In the genomic region with DNA sequence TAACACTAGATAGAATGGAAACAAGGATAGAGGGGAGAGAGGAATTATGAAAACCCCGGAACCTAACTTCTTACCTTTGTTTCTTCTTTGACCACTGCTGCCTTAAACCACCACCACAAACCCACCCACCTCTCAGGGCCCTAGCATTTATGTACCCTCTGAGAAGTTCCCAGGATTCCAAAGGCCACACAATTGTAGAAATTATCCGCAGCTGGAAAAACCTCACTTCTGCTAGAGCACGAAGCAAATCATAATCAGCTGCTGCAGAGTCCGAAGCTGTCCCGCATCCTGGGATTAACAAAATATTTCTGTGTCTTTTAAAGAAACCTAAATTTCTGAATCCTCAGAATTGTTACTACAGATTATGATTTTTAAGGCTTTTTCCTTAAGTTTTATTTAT, we compare ENCODE assay signal across 8 mouse cellular contexts. TPM values are rescaled to one million over a fixed set of nuclear protein-coding genes. Genes with fewer than 3 reads are reported as not detected.
DNase-seq lines count a peak whose midpoint lies in the region; ATAC-seq and TF ChIP-seq lines count a peak whose summit lies in the region.

TSS of gene Mdm4 (minus strand) at position 101 of the 400 bp plus-strand sequence.

- no peaks in the 10 kb centered on the region for H3K4me1 ChIP-seq in brown adipose tissue, adult 24 weeks (ENCODE audit: control insufficient read depth, insufficient read depth, insufficient read length, low read length)
- peaks cover 9% of the 10 kb centered on the region for H3K4me1 ChIP-seq in midbrain, embryonic 12.5 days

- TF ChIP-seq CTCF in layer of hippocampus, adult 2 months (conservative IDR thresholded peaks at IDR 0.05), result no peak

- H3K9me3 ChIP-seq in midbrain, embryonic 12.5 days, result no peaks in the 10 kb centered on the region

- H3K4me2 ChIP-seq in midbrain, embryonic 12.5 days (replicated peaks), result no peak within 1 kb of the TSS

- DNase-seq in layer of hippocampus, adult 2 months (ENCODE audit: low spot score in 2 of 2), result no peak
- DNase-seq in layer of hippocampus, adult 9-11 months, result no peak
- DNase-seq in heart, adult 18-20 months, result no peak
- no peak for DNase-seq in large intestine, adult 2 months (ENCODE audit: low read depth, low spot score)
- DNase-seq in urinary bladder, postnatal 36 days (ENCODE audit: low spot score in 2 of 2), result no peak
- DNase-seq in B cell, adult 2 months, result no peak

- no peak within 1 kb of the TSS for H3K27ac ChIP-seq in layer of hippocampus, adult 2 months
- no peak within 1 kb of the TSS for H3K27ac ChIP-seq in brown adipose tissue, adult 24 weeks (replicated peaks; ENCODE audit: low read depth, low read length)
- no peak within 1 kb of the TSS for H3K27ac ChIP-seq in midbrain, embryonic 12.5 days (replicated peaks)

- no peak for ATAC-seq in midbrain, embryonic 12.5 days (ENCODE audit: low FRiP score, low read depth)

- no peak within 1 kb of the TSS for H3K9ac ChIP-seq in midbrain, embryonic 12.5 days (replicated peaks)

- no peak within 1 kb of the TSS for H3K4me3 ChIP-seq in layer of hippocampus, adult 2 months
- no peak within 1 kb of the TSS for H3K4me3 ChIP-seq in brown adipose tissue, adult 24 weeks (ENCODE audit: insufficient read depth, low read depth, low read length)
- H3K4me3 ChIP-seq in midbrain, embryonic 12.5 days, result no peak within 1 kb of the TSS

- 95% methylated on average over 5 of the region's 5 CpGs for WGBS in large intestine, adult 2 months
- WGBS in midbrain, embryonic 12.5 days, result 92% methylated on average over 5 of the region's 5 CpGs

- no peaks in the 10 kb centered on the region for H3K27me3 ChIP-seq in midbrain, embryonic 12.5 days

- H3K36me3 ChIP-seq in midbrain, embryonic 12.5 days, result no peaks in the 10 kb centered on the region

RNA-seq across cellular contexts. Expression of gene Mdm4, which starts in this region (rescaled TPM):
- total RNA-seq in layer of hippocampus, adult 2 months (2021), result 100 to 1,000 TPM in 1 of 2 experiments, 10 to 100 TPM in 1; 80.8 to 101 TPM
- polyA plus RNA-seq in brown adipose tissue, adult 24 weeks (2012; ENCODE audit: insufficient read depth, insufficient read length, missing spikeins), result 12.0 and 13.5 TPM in 2 replicates
- 10 to 100 TPM; 19.7 to 27.7 TPM for total RNA-seq in heart, adult 18-20 months (2021)
- polyA plus RNA-seq in large intestine, adult 2 months (2012; rRNA removed), result 17.0 and 38.6 TPM in 2 replicates
- 50.1 and 56.4 TPM in 2 replicates for polyA plus RNA-seq in midbrain, embryonic 12.5 days (2016; fragmentation: Nextera tagmentation; extraction: Ambion mirVana)
